Mouse (Mus musculus) forebrain, postnatal 0 days (tissue): ENCODE data around the gene Pigl. TPM values are rescaled to one million over a fixed set of nuclear protein-coding genes. Genes with fewer than 3 reads are reported as not detected.
"Not testable (repeated sequence)": the region's sequence is repeated elsewhere in the genome, so short reads cannot be mapped to it uniquely, and the experiment has no call there.

Experiments
- ATAC-seq: fragments of 200-750 bp; cut with Nextera tagmentation; 2 replicates; pipeline ENCODE4 v1.8.0; 2017; ENCODE audit warnings: mild to moderate bottlenecking, moderate library complexity
- DNase-seq: peaks from one replicate; pipeline ENCODE4 v3.0.0-alpha.2; 2015
- H3K27ac ChIP-seq: fragments of 300-500 bp; sonication (generic); 2 replicates; pipeline ENCODE4 v1.5.1; 2014; ENCODE audit warnings: low read depth, mild to moderate bottlenecking, antibody characterized with exemption, low read length, moderate library complexity, mixed read lengths
- H3K27me3 ChIP-seq: fragments of 300-500 bp; sonication (generic); 2 replicates; pipeline ENCODE4 v1.6.1; 2014; ENCODE audit warnings: mild to moderate bottlenecking, low read length, mixed read lengths; ENCODE audit not compliant: insufficient read depth
- H3K36me3 ChIP-seq: fragments of 300-500 bp; sonication (generic); 2 replicates; pipeline ENCODE4 v1.6.1; 2014; ENCODE audit warnings: mild to moderate bottlenecking, moderate library complexity; ENCODE audit not compliant: insufficient read depth
- H3K4me1 ChIP-seq: fragments of 300-500 bp; sonication (generic); 2 replicates; pipeline ENCODE4 v1.6.1; 2014; ENCODE audit warnings: antibody characterized with exemption; ENCODE audit not compliant: insufficient read depth
- H3K4me2 ChIP-seq: fragments of 300-500 bp; sonication (generic); 2 replicates; pipeline ENCODE4 v1.6.1; 2014; ENCODE audit warnings: low read depth, mild to moderate bottlenecking, moderate library complexity
- H3K4me3 ChIP-seq: fragments of 300-500 bp; sonication (generic); 2 replicates; pipeline ENCODE4 v1.5.1; 2014; ENCODE audit warnings: low read depth, low read length, mixed read lengths
- H3K9ac ChIP-seq: fragments of 300-500 bp; sonication (generic); 2 replicates; pipeline ENCODE4 v1.6.1; 2014; ENCODE audit warnings: mild to moderate bottlenecking
- H3K9me3 ChIP-seq: fragments of 300-500 bp; sonication (generic); 2 replicates; pipeline ENCODE4 v1.6.1; 2016; ENCODE audit warnings: low read length
- CTCF ChIP-seq: sonication (generic); IDR thresholded peaks from 2 replicates; pipeline ENCODE4 v1.5.1; 2016; ENCODE audit warnings: antibody characterized with exemption, control low read depth, low read depth
- WGBS: fragments of 180-500 bp; shearing (Covaris S2); extraction: QIAGEN DNeasy Blood & Tissue Kit; methylation state at CpG from one replicate; pipeline ENCODE4 v1.1.7; 2014; 5-methylcytosine and 5-hydroxymethylcytosine counted together
- polyA plus RNA-seq: library from polyadenylated mRNA; unstranded; fragments of >200 nt; fragmentation: Nextera tagmentation; extraction: Ambion mirVana; gene quantifications from 2 replicates; pipeline ENCODE4 v1.2.1, GENCODE M21; 2015
- total RNA-seq: library from RNA; depleted of rRNA; stranded (reverse); fragments of >200 nt; gene quantifications from 2 replicates; pipeline ENCODE4 v1.2.3, GENCODE M21; 2014

Pigl gene
- total and polyA plus RNA-seq, 2 experiments from 2014 or later, result 4.8 to 5.9 TPM

DNA sequence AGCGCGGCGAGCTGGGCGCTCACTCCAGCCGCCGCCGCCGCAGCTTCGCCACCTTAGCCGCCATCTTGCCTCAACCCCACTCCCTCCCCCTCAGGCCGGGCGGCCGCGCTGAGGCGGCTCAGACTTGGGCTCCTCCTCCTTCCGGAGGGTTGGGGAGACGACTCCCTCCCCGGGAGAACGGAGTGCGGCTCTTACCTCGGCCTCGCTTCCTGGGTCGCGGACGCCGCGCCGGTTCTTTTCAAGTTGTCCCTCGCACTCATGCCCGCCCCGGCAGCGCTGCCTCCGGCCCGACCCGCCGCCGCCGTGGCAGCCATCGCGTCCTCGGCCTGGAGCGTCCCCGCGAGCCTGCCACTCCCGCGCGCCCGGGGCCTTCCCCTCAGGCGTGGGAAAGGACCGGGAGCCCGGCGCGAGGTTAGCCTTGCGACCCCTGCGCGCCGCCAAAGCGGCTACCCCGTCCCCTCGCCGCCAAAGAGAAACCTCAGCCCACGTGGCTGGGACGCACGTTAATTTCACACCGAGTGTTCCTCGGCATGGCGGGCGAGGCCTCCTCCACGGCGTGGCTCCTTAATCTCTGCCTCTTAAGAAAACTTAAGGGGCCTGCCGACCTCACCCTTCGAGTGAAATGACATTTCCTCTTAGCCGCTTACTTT, 894 bp upstream of the Pigl start:
- Histone ChIP-seq H3K27me3 (no peaks in the 10 kb centered on the region), H3K4me1 (peaks cover 12% of the 10 kb centered on the region), H3K4me3 (peak overlapping the region; percentile 99), H3K9me3 (no peaks in the 10 kb centered on the region), H3K9ac (peak overlapping the region; percentile 96), H3K4me2 (peak overlapping the region; percentile 78), H3K27ac (peak overlapping the region; percentile 95), H3K36me3 (no peaks in the 10 kb centered on the region)
- peak; percentile 89 for DNase-seq
- peak; percentile 95 for ATAC-seq
- TF ChIP-seq CTCF, result no peak
- under 1% methylated on average over 64 of the region's 73 CpGs for WGBS

DNA sequence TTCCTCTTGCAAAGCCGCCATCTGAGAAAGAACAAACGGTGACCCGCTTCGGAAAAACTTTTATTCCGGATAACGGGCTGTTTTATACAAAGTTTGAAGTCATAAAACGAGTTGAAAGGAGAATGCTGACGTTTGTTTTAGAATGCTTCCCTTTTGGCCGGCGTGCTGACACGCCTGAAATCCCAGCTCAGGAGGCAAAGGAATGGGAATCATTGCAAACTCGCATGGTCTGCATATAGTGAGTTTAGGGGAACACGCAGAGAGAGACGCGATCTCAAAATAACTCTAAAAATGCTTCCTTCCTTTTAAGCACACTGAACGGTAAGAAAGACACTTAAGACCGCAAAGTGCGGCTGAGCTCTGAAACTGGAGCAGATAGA, 379 bp upstream of the Pigl start:
- DNase-seq (no peak), ATAC-seq (peak; percentile 2; the same call in 1 of the 2 replicates)
- Histone ChIP-seq H3K4me2 (peak overlapping the region; percentile 78), H3K27ac (peak overlapping the region; percentile 95), H3K9me3 (no peaks in the 10 kb centered on the region), H3K4me3 (peak overlapping the region; percentile 99), H3K4me1 (peaks cover 12% of the 10 kb centered on the region), H3K36me3 (no peaks in the 10 kb centered on the region), H3K9ac (peak overlapping the region; percentile 96), H3K27me3 (no peaks in the 10 kb centered on the region)
- TF ChIP-seq CTCF, result no peak
- under 1% methylated on average over 18 of the region's 18 CpGs for WGBS

DNA sequence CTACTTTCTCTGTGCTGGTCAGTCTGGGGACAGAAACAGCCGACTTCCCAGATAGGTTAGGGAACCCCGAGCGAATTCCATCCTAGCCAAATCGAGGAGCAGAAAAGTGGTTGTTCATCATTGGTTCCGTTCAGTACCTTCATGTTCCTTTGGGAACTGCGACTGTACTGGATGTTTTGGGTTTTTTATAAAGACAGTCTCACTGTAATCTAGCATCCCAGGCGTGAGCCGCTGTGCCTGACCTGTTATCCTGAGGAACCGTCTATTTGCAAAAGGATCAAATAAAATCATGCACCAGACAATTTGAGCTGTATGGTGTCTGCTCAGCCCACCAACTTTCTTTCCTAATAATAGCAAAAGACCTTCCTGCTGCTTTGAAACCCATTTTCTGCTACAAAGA, 520 bp downstream of the Pigl start:
- no peak for ATAC-seq
- H3K9me3 ChIP-seq, result no peaks in the 10 kb centered on the region
- WGBS, result 2% methylated on average over 9 of the region's 9 CpGs
- no peak for TF ChIP-seq CTCF
- peak overlapping the region; percentile 95 for H3K27ac ChIP-seq
- H3K4me3 ChIP-seq, result peak overlapping the region; percentile 99
- no peaks in the 10 kb centered on the region for H3K27me3 ChIP-seq
- H3K4me2 ChIP-seq, result peak overlapping the region; percentile 78
- H3K4me1 ChIP-seq, result peaks cover 12% of the 10 kb centered on the region
- peak overlapping the region; percentile 96 for H3K9ac ChIP-seq
- no peak for DNase-seq
- H3K36me3 ChIP-seq, result no peaks in the 10 kb centered on the region

DNA sequence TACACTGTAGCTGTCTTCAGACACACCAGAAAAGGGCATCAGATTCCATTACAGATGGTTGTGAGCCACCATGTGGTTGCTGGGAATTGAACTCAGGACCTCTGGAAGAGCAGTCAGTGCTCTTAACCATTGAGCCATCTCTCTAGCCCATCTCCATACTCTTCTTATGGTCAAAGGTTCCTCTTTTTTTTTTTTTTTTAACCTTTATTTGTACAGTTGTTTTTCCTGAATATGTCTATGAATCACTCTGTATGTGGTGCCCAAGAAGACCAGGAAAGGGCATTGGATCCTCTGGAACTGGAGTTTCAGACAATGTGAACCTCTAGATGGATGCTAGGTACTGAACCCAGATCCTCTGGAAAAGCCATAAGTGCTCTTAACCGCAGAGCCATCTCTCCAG, 4.3 kb downstream of the Pigl start:
- 97% methylated on average over 1 of the region's 1 CpGs for WGBS
- DNase-seq, H3K27me3 ChIP-seq, H3K9ac ChIP-seq, H3K9me3 ChIP-seq, H3K4me3 ChIP-seq, H3K4me1 ChIP-seq, H3K27ac ChIP-seq, H3K4me2 ChIP-seq, H3K36me3 ChIP-seq, ATAC-seq: not testable (repeated sequence)

DNA sequence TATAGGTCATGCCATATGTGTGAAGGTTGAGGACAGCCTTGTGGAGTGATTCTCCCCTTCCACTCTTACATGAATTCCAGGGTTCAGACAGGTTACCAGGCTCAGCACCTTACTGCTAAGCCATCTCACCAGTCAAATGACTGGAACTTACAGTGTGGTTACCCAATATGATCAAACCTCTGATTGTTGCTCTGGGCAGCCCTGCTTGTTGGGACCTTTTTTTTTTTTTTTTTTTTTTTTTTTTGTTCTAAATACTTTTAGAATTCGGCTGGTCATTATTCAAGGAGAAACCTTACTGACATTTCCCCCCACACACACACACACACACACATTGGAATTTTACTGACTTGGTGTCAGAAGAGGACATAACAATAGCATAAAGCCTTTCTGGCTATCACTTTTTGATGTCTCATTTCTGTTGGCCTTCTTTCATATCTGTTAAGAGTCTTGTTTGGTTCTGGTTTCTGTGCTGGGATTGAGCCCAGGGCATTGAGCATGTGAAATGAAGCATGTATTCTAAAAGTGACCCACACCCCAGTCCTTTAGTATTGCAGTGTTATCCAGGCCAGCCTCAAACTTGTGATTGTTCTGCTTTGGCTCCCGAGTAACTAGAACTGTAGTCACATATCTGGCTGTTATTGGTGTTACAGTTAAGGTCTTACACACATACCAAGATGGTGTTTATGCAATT, 5.1 kb downstream of the Pigl start:
- H3K27me3 ChIP-seq, result no peaks in the 10 kb centered on the region
- H3K4me2 ChIP-seq, result no peak overlapping the region
- no peaks in the 10 kb centered on the region for H3K36me3 ChIP-seq
- H3K9ac ChIP-seq, result no peak overlapping the region
- no peaks in the 10 kb centered on the region for H3K9me3 ChIP-seq
- DNase-seq (no peak), ATAC-seq (no peak)
- no peak overlapping the region for H3K27ac ChIP-seq
- peaks cover 7% of the 10 kb centered on the region; the same call in 1 of the 2 replicates for H3K4me1 ChIP-seq
- no peak overlapping the region for H3K4me3 ChIP-seq
- TF ChIP-seq CTCF, result no peak
- WGBS, result 28% methylated on average over 2 of the region's 2 CpGs

DNA sequence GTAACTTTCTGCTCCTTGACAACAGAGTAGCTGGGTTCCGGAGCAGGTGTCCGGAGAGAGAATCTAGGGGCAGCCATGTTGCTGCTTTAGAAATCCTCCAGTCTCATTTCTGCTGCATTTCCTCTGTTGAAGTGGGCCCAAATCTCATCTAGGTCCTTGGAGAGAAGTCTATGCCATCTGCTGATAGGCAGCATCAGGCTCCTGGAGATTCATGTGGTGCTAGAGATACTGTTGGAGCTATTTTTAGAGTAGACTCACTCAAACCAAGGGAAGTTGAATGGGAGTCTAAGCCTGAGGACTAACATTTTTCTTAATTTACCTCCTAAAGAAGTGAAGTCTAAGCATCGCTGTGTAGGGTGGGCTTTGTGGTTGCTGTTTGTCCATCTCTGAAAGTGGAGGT, 6.4 kb downstream of the Pigl start:
- Histone ChIP-seq H3K4me2 (no peak overlapping the region), H3K27ac (no peak overlapping the region), H3K9ac (no peak overlapping the region), H3K27me3 (no peaks in the 10 kb centered on the region), H3K36me3 (no peaks in the 10 kb centered on the region), H3K4me3 (no peak overlapping the region), H3K9me3 (no peaks in the 10 kb centered on the region), H3K4me1 (no peaks in the 10 kb centered on the region)
- no peak for ATAC-seq
- DNase-seq, result no peak
- WGBS, result 94% methylated on average over 3 of the region's 3 CpGs
- no peak for TF ChIP-seq CTCF

DNA sequence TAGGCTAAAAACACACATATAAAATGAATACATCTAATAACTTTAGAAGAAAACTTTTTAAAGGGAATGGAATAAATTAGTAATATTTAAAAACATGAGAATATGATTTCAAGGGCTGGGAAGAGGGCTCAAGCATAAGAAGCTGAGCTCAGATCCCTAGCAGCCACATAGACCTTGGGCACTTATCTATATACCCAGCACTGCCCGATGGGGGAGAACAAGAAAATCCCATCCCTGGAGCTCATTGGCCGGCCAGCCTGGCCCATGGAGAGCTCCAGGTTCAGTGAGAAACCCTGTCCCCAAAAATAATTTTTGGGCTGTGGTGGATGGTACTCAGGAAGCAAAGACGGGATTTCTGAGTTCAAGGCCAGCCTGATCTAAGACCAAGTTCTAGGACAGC, 7.6 kb downstream of the Pigl start:
- TF ChIP-seq CTCF, result no peak
- Histone ChIP-seq H3K4me3 (no peak overlapping the region), H3K4me1 (no peaks in the 10 kb centered on the region), H3K36me3 (no peaks in the 10 kb centered on the region), H3K9ac (no peak overlapping the region), H3K27me3 (no peaks in the 10 kb centered on the region), H3K4me2 (no peak overlapping the region), H3K9me3 (no peaks in the 10 kb centered on the region), H3K27ac (no peak overlapping the region)
- WGBS, result 95% methylated on average over 3 of the region's 3 CpGs
- DNase-seq (no peak), ATAC-seq (no peak)
